Mouse (Mus musculus) telencephalon, adult 2 months (tissue): ENCODE data around the gene Tbc1d8.

Source experiments
- DNase-seq: peaks from one replicate; pipeline ENCODE4 v3.0.0-alpha.2; 2011; ENCODE audit warnings: low read depth, low spot score

Gene Tbc1d8

GRCm38 (mm10) chr1:39394650-39395049 lies 83.9 kb downstream of the Tbc1d8 start:
- DNase-seq: no peak

DNA sequence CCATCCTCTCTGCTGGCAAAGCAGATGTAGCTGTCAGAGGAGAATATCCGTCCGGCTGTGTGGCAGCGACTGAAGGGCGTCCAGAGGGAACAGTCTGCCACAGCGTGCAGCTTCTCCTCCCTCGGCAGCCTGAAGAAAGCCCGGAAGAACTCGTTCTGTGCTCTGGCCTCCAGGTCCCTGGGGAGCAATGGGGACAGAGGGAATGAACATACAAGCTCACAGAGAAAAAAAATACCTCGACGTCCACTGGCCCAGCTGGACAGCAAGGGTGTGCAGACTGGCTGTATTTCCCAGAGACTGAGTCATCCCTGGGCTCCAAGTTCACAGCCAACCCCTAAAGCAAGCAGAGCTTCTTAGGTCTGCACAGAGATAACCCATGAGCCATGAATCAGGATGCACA lies 84.5 kb downstream of the Tbc1d8 start:
- DNase-seq: no peak

GRCm38 (mm10) chr1:39393217-39393867 lies 85.2 kb downstream of the Tbc1d8 start:
- DNase-seq: no peak

DNA sequence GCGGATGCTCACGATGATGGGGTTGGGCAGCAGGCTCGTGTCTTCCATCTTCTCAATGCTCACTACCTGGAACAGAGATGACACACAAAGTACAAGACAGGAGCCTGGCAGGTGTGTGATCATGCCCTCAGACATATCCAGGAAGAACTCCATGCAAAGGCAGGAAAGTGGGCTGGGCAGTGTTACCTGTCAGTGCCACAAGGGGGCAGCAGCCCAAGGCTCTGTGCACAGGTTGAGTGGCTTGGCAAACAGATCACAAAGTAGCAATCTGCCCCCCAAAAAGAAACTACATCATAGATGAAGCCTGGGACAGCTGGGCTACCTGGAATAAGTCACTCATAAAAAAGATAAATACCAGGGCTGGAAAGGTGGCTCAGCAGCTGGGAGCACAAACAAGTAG lies 86.4 kb downstream of the Tbc1d8 start:
- peak; percentile 19 for DNase-seq

DNA sequence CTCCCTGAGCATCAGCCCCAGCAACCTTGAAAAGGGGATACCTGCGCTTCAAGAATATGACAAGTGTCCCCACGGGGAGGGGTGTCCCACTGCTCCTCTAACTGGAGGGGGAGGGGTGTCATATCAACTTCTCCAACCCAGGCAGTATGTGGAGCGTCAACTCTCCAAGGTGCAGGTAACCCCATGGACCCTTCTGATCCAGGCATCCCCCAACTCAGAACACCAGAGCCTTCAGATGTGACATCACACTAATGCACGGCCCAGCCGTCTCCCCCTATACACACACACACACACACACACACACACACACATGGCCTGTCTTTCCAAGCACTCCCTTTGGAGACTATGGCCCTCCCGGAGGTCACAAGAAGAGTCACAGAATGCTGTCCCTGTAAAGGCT lies 86.9 kb downstream of the Tbc1d8 start:
- no peak for DNase-seq

- no peak for DNase-seq
Observed at GRCm38 (mm10) chr1:39389338-39389737, 89.2 kb downstream of the Tbc1d8 start.

DNA sequence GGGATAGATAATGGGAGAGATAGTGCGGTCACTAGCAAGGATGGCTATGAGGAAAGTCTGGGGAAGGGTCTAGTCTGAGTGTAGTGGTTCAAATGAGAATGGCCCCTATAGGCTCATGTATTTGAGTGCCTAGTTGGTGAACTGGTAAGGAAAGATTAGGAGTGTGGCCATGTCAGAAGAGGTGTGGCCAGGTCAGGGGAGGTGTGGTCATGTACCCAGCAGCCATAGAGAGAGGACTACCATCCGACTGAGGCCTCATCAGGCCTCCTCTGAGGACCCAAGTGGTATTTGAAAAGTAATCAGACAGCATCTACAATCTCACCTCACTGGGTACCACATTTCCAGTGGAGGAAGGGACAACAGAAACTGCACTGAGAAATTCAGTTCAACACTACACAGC lies 90.4 kb downstream of the Tbc1d8 start:
- no peak for DNase-seq

GRCm38 (mm10) chr1:39387497-39387896 lies 91.1 kb downstream of the Tbc1d8 start:
- no peak for DNase-seq

DNA sequence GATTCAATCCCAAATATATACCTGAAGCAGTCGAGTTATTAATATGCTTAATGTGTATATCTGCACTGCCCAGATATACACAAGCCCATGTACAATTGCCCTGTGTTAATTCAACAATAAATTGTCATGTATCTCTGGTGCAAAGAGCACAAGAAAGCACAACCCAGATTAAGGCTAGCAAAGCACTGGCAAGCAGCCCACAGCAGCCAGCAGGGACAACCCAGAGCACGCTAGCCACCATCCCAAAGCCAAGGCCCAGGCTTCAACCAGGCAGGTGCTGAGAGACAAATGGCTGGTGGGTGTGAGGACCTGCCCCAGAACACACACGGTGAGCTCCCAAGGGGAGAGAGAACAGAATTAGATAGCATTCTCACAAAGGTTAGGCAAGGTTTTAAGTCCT lies 92.1 kb downstream of the Tbc1d8 start:
- DNase-seq: no peak

GRCm38 (mm10) chr1:39384914-39385313 lies 93.6 kb downstream of the Tbc1d8 start:
- no peak for DNase-seq

DNA sequence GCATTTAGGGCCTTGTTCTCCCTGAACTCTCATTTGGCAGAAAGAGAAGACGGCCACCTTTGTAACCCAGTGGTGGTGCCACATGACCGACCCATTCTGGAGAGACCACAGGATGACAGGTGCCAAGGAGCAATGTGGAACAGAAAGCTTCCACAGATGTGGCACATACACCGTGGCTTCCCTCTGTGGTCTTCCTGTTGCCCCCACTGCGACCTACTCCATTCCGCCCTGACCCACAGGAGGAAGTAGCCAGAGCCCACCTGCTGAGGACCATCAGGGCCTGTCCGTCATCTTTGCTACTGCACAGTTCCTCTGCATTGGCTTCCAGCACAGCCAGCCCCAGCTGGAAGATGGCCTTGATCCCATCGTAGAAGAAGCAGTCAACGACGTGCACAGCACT lies 97.5 kb downstream of the Tbc1d8 start:
- DNase-seq: no peak

- no peak for DNase-seq
Observed at GRCm38 (mm10) chr1:39379021-39379420, 99.5 kb downstream of the Tbc1d8 start.

DNA sequence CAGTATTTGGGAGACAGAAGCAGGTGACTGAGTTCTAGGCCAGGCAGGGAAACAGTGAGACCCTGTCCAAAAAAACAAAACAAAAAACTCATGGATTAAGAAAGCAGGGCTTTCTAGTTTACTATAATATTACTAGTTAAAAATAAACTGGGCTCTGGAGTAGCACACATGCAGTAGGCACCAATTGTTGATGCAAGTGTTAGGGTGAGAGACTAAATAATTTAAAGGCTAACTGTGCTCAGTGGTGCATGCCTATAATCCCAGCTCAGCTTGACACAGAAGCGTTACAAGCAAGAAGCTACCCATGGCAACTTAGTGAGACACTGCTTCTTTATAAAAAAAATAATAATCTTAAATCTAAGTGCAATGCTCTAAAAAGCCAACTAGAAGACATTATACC lies 100.0 kb downstream of the Tbc1d8 start:
- no peak for DNase-seq

DNA sequence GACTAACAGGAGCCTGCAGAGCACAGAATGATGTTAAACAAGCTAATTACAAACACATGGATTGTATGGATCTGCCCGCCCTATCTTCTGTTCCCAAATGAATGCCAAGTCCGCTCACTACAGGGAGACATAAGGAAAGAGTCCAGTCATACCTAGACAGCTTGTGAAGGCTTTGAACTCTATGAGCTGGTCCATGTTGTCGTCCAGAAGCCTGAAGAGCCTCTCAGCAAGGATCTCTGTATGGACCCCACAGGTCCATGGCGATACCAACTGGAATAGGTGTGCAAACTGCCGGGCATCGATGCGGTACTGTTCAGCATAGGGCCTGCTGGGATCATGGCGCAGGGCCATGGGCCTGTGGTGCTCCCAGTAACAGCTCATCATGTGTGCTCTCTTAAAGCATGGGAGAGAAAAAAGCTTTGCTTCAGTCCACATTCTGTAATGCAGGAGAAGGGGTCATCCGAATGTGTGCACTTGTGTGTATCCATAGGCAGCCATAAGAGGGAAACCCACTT lies 101.8 kb downstream of the Tbc1d8 start:
- no peak for DNase-seq

DNA sequence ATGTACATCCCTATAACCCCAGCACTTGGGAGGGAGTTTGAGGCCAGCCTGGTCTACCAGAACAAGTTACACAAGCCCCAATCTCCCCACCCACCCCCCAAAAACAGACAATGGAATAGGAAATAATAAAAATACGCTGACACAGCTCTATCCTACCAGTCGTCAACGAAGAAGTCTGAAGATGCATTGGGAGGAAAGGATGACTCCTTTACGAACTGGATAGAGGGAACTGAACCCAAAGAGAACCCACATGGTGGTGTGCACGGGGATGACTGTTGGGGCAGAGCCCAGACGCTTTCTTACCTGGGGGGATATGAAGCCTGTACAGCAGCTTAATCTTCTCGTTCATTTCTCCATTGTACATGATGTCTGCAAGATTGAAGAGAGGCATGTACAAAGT lies 102.4 kb downstream of the Tbc1d8 start:
- no peak for DNase-seq

GRCm38 (mm10) chr1:39374231-39374809 lies 104.2 kb downstream of the Tbc1d8 start:
- DNase-seq: no peak

- no peak for DNase-seq
Observed at GRCm38 (mm10) chr1:39373378-39373777, 105.2 kb downstream of the Tbc1d8 start.

- no peak for DNase-seq
Observed at GRCm38 (mm10) chr1:39372220-39372843, 106.2 kb downstream of the Tbc1d8 start.

DNA sequence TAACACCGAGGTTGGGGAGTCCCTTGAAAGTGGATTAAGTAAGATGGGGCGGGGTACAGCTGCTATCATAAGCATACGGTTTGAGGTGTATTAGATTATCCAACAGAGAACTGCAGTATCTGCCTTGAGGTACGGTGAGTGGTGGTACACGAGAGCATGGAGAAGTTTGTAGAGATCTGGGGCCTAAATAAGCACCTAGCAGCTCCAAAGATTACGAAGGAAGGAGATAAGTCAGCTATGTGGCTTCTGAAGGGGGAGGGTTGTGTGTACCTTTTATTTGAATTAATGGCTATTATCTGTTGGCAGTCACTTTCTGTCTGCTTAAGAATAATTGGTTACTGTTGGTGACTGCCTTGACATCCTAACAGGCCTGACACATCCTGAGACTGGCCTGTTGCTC lies 108.1 kb downstream of the Tbc1d8 start:
- DNase-seq: no peak

- no peak for DNase-seq
Observed at GRCm38 (mm10) chr1:39368267-39368841, 110.2 kb downstream of the Tbc1d8 start.

- DNase-seq: peak; percentile 96
Observed at GRCm38 (mm10) chr1:39367601-39368266, 110.8 kb downstream of the Tbc1d8 start, which contains the start of gene Rpl31. TSS of gene Rpl31 (plus strand) at chr1:39367842.

DNA sequence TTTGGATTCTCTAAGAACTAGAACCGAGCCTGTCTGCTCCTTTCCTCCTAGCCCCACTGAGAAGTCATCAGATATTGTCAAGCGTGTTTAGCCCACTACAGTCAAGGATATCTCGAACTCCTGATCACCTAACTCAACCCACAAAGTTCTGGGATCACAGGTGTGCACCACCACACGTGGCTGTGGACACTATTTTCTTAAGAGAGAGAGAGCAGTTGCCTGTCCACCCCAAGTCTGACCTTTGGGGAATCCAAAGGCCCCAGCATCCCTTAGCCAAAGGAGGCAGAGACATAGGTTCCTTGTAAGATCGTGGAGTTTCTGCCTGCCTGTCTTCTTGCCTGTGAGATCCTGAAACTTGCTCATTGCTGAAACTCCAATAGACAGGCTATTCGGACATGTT lies 111.5 kb downstream of the Tbc1d8 start:
- DNase-seq: no peak
